ENCODE assay signal across 25 mouse cellular contexts in the genomic region with DNA sequence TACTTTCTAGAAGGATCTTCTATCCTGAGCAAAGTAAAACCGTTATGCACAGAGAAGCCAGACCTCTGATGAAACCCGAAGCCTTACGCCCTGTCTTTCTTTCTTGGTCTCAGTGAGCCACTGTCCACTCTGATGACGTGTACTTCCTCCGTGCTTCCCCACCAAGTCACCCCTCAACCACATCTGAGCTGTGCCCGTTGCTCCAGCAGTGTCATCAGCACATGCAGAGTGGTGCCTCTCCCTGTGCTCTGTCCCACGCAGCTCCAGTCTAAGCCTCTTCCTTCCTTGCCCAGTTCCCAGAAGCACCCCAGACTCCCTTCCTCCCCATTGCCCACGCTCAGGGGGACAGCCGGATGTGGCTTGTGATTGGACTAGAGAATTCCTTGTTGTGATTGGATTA.
DNase-seq lines count a peak whose midpoint lies in the region; ATAC-seq lines count a peak whose summit lies in the region.
"Had no signal": no experiment of that assay in that cellular context is flagged by ENCODE, and none has a peak within 500 bp of the region (broad histone marks: within the 10 kb centered on the region; RNA-seq: fewer than 3 reads in every experiment).

No protein-coding gene starts in this region.

- H3K9ac ChIP-seq in midbrain, embryonic 13.5 days (replicated peaks) = no peak overlapping the region
- H3K9ac ChIP-seq in intestine, embryonic 15.5 days = no peak overlapping the region
- H3K9ac ChIP-seq: embryonic facial prominence, embryonic 12.5 days; embryonic facial prominence, embryonic 15.5 days; forebrain, postnatal 0 days; hindbrain, embryonic 13.5 days had no signal

- no peaks in the 10 kb centered on the region for H3K36me3 ChIP-seq in midbrain, embryonic 13.5 days
- no peaks in the 10 kb centered on the region for H3K36me3 ChIP-seq in intestine, embryonic 15.5 days
- H3K36me3 ChIP-seq: embryonic facial prominence, embryonic 12.5 days; embryonic facial prominence, embryonic 15.5 days; G1E; hindbrain, embryonic 10.5 days; hindbrain, embryonic 13.5 days had no signal

- peak; percentile 65 for DNase-seq in heart, adult 11 months
- no peak for DNase-seq in heart, postnatal 4 days
- DNase-seq in 416B (ENCODE audit: low read depth) = peak; percentile 65
- DNase-seq: adrenal gland, adult 2 months; adrenal gland, postnatal 14 days; B cell, adult 2 months; cerebellum, adult 11 months; cerebellum, adult 2 months; cerebellum, adult 9-11 months; cerebellum, postnatal 25 days; forebrain, postnatal 0 days; gastrocnemius, postnatal 25 days had no signal

- no peaks in the 10 kb centered on the region for H3K4me1 ChIP-seq in midbrain, embryonic 13.5 days (replicated peaks)
- no peaks in the 10 kb centered on the region for H3K4me1 ChIP-seq in intestine, embryonic 15.5 days (replicated peaks)
- H3K4me1 ChIP-seq: embryonic facial prominence, embryonic 12.5 days; embryonic facial prominence, embryonic 15.5 days; hindbrain, embryonic 10.5 days; hindbrain, embryonic 13.5 days had no signal

- 83% methylated on average over 9 of the region's 9 CpGs for WGBS in midbrain, embryonic 13.5 days
- 68% methylated on average over 9 of the region's 9 CpGs for WGBS in intestine, embryonic 15.5 days

- no peaks in the 10 kb centered on the region for H3K27me3 ChIP-seq in midbrain, embryonic 13.5 days
- H3K27me3 ChIP-seq in intestine, embryonic 15.5 days (replicated peaks) = no peaks in the 10 kb centered on the region
- H3K27me3 ChIP-seq: CH12.LX; embryonic facial prominence, embryonic 12.5 days; embryonic facial prominence, embryonic 15.5 days; hindbrain, embryonic 13.5 days had no signal

- no peak overlapping the region for H3K4me3 ChIP-seq in midbrain, embryonic 13.5 days (replicated peaks)
- no peak overlapping the region for H3K4me3 ChIP-seq in intestine, embryonic 15.5 days (replicated peaks)
- H3K4me3 ChIP-seq: embryonic facial prominence, embryonic 12.5 days; embryonic facial prominence, embryonic 15.5 days; hindbrain, embryonic 10.5 days; hindbrain, embryonic 13.5 days had no signal

- H3K9me3 ChIP-seq in midbrain, embryonic 13.5 days = no peaks in the 10 kb centered on the region
- H3K9me3 ChIP-seq in intestine, embryonic 15.5 days = no peaks in the 10 kb centered on the region
- H3K9me3 ChIP-seq: embryonic facial prominence, embryonic 12.5 days; embryonic facial prominence, embryonic 15.5 days; G1E; hindbrain, embryonic 10.5 days; hindbrain, embryonic 13.5 days had no signal

- no peak overlapping the region for H3K4me2 ChIP-seq in midbrain, embryonic 13.5 days (replicated peaks)
- no peak overlapping the region for H3K4me2 ChIP-seq in intestine, embryonic 15.5 days (replicated peaks)
- H3K4me2 ChIP-seq: embryonic facial prominence, embryonic 12.5 days; embryonic facial prominence, embryonic 15.5 days; heart, embryonic 11.5 days; hindbrain, embryonic 13.5 days had no signal

- ATAC-seq in megakaryocyte progenitor cell, adult 5-6 weeks (replicated peaks; ENCODE audit: poor library complexity) = 0 out of 2 replicates have a peak, but pooled peaks have one; percentile 39
- ATAC-seq in midbrain, embryonic 13.5 days = no peak
- ATAC-seq in intestine, embryonic 15.5 days = no peak
- ATAC-seq: forebrain, embryonic 14.5 days; forebrain, postnatal 0 days; hindbrain, embryonic 16.5 days; inflammation-experienced regulatory T-cells, adult 6 months had no signal

- H3K27ac ChIP-seq in midbrain, embryonic 13.5 days = no peak overlapping the region
- no peak overlapping the region for H3K27ac ChIP-seq in intestine, embryonic 15.5 days
- H3K27ac ChIP-seq: embryonic facial prominence, embryonic 12.5 days; embryonic facial prominence, embryonic 15.5 days; hindbrain, embryonic 10.5 days; hindbrain, embryonic 13.5 days had no signal
